Mouse (Mus musculus) kidney, postnatal 25 days (tissue): Measurements from ENCODE around the gene Ccdc146.

Experiments
- DNase-seq, 2 experiments: peaks; one replicate each; pipeline ENCODE4 v3.0.0; 2021; ENCODE audit warnings: mixed read lengths in 2 of 2

The Ccdc146 gene

DNA sequence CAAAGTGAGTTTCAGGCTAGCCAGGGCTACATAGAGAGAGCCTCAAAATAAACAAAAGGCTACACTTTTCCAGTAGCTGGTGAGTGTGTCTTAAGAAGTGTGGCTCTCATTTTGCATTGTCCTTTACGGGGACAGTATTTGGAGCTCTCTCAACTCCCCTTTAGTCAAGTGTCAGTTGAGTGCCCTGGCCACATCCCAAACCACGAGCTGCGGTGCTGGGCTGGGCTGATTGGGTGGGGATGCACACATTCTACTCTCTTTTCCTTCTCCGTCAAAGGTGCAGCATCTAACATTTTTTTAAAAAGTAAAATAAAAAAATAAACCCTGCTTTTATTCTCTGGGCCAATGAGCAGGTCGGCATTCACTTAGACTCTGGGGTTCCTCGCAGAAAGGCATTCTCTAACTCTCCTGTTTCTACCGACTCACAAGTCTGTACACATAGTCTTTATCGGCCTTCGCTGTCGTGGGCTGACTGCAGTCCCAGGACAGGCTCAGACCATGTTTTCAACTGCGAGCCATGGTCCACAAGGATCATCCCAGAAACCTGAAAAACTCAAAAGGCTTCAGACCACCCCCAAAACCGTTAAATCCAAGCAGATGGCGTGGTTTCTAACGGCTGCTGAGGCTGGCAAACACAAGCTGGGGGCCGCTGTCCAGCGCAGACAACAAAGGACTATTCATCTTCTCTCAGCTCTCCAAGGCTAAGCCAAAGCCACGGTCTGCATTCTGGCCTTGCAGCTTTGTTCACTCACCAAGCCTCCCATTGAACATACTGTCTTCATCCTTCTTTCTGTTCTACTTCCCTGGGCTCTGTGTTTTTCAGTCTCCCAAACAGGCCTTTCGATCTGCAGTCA lies 161.0 kb downstream of the Ccdc146 start:
- DNase-seq = no peak

DNA sequence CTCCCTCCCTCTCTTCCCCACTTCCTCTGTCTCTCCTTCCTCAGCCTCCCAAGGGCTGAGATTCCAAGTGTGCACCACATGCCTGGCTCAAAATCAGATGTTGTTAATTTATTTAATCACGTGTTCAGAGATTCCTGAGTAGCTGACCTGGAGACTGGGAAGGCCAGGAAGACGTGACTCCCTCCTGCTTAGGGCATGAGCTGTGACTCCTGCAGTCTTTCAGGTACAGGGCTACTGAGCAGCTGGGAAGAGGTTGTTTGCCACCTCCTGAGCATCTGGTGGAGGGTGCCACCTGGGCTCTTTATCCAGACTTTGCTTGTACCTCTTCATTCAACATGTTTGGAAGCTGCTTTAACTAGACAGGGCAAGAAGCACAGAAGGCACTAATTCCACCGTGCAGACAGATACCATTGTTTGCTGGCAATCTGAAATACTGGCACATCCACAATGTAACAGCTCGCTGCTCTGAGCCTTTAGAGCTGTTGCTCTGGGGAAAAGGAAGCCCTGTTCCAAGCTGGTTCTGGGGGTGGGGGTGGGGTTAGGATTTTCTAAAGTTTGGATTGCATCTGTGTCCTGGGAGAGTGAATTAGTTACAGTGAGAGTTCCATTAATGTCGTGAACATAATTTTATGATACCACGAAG lies 163.2 kb downstream of the Ccdc146 start:
- no peak for DNase-seq

DNA sequence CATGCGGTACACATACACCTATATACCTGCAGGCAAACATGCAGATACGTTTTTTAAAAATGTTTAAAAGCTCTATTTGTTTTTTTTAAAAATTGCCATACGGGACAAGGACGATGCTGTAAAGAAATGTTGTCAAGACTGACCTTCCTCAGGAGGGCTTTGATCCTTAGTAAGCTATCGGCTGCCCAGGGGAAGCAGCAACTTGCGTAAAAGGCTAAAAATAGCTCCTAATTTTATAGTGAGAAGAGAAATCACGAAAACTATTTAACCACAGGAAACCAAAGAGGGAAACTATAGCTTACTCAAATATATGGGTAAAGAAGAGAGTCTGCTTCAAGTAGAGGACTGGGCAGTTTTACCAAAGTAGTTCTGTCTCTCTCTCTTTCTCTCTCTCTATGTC lies 163.7 kb downstream of the Ccdc146 start:
- DNase-seq = no peak

DNA sequence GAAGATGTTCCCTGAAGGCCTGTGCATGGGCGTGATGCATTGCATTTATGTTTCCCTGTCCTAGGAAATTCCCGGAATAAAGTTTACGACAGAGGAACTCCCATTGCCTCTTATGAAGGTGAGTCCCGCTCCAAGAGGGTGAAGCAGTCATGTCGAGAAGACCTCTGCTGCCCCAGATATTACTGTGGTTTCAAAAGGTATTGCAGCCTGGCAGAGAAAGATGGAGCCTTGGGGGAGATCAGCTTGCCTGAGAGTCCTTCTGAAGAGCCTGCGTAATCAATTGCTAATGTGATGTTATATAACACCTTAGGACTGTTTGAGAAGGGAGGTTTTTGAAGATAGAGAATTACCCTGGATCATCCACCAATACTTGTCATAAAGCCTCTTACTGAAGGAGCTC lies 166.7 kb downstream of the Ccdc146 start:
- DNase-seq = no peak

DNA sequence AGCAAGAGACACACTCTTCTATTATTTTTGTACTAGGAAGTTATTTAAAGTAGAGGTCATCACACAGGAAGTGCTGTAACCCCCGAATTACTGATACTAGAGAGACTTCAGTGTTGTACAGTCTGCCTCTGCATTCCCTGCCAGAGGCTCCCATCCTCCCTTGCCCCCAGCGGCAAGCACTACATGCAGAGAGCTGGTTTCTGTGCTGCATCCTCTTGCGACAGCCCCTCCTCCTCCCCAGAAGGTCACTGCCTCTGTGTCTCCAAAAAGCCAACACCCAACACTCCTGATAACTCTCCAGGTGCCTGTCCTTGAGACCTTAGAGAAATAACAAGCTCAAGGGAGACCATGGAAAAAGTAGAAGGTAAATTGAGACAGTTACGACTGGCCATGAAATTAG lies 167.4 kb downstream of the Ccdc146 start:
- no peak for DNase-seq

DNA sequence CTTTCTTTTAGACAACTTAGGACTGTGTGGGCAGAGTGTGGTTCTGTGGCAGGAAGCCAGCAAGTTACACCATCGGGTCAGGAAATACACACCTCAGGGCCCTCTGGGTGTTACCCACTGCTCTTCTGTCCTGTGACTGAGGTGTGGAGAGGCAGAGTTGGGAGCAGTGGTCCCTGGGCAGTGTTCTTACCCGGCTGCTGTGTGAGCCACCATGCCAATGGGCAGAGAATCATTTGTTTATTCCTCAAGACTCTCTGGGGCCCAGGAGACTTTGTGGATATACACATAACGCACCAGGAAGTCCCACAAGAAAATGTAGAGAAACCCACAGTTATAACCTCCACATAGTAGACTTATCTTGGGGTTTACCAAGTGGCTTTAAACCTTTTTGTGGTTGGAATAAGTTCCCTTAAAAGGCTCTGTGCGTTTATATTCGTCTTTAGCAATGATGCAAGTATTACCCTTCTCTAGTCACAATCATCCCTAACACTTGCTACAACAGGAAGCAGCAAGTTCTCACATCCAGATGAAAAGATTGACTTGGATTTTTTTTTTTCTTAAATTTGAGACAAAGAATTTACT lies 168.8 kb downstream of the Ccdc146 start:
- DNase-seq = no peak

DNA sequence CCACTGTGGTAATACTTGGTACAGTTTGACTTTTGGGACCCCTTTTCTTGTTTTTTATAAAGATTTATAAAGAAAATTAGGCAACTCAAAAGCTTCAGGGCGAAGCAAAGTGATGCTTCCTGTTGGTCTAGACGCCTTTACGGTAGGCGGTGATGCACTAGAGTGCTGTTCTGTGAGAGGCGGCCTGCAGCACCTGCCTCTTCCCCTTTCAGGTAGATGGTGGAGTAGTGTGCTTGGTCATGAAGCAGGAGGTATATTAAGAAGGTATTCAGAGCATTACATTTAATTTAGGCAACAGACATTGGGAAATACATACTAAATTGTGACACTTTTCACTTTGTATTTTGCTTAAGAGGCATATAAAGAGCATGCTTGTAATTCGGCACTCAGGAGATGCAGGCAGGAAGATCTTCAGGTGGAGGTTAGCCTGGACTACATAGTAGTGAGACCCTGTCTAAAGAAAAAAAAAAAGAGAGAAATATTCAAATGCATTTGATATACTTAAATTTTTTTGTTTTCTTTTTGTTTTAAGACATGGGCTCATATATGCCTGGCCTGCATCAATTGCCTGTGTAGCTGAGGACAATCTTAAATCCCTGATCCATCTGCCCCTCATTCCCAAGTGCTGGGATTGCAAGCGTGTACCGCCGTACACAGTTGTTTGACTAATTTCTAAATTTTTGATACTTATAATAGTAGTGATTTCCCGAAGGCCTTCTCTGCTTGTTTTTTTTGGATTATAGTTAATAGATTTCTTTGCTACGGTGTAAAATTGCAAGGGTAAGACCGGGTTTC lies 169.5 kb downstream of the Ccdc146 start:
- DNase-seq = no peak

DNA sequence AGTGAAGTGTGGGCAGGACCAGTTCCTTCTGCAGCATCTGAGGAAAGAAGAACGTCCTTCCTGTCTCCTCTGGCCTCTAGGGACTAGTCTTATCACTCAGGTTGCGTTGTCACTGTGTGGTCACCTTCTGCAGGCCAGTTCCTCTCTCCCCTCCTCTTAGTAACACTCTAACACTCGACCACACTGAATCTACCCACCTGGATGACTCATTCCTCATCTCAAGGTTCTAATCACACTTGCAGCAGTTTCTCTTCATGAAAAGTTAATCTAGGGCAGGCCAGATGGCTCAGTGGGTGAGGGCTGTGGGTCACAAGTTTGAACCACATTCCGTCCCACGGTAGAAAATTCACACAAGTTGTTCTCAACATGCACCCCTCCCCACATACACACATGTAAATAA lies 175.6 kb downstream of the Ccdc146 start:
- no peak for DNase-seq

DNA sequence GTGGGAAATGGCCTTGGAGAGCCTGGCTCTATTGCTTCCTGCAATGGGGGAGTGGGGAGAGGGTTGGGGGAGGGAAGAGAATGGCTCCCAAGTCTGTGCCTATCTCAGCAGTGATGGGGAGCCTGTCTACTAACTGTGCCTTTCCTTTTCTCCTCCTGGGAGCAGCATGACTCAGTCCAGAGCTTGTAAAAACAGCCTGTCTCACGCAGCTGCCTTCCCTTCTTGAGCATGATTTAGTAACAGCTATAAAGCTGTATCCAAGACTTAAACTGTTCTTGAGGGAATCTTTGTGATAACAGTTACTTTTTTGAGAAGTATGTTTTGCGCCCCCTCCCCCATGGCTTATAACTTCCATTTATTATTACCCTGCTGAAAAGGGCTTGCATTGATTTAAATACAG lies 176.6 kb downstream of the Ccdc146 start:
- no peak for DNase-seq

DNA sequence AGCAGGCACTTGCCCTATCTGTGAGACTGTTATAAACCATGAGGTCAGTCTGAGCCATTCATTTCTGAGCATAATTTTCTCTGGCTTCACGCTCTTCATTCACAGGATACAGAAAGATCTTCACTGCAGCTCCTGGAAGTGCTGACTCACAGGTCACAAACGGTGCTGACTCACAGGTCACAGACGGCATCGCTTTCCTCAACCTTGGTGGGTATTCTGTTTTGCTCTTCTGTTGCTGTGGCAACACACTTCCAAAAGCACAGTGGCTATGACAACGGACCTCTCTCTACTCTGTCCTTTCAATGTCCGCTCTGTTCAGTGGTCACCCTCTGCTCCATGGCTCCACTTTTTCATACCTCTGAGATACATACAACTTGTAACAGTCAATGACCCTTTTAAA lies 177.7 kb downstream of the Ccdc146 start:
- DNase-seq = no peak

DNA sequence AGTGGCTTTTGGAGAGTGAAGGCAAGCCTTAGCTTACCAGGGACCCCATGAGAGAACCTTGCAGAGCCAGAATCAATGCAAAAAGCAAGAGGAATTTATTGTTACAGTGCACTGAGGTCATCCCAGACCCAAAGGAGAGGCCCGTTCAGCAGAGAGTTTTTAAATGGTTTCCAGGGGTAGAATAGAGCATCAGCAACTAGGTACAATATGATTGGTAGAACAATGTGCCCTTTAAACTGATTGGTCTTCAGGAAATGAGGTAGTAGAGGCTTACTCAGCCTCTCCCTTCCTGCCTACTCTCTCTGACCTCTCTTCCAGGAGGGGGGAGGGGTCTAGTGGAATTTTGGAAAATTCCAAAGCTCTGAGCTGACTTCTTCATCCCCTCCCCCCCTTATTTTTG lies 179.2 kb downstream of the Ccdc146 start:
- no peak for DNase-seq

DNA sequence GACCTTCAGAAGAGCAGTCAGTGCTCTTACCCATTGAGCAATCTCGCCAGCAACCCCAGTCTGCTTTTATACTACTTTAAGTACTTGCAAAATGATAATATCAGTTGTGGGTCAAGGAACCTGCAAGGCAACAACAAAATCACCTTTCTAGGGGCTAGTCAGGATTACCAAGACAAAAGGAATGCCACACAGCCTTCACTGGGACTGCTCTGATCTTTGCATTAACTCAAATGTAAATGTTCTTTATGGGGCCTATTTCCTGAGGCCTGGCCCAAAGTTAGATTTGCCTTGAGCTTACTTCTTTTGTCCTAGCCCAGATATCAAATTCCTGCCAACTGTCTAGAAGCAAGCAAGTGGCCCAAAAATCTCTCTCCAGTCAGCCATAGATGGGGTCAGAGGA lies 179.9 kb downstream of the Ccdc146 start:
- DNase-seq = no peak
